In genomic region chr5:134251083-134251482, GRCm38 (mm10) we compare ENCODE assay signal across 24 mouse cellular contexts.
"Had no signal": no experiment of that assay in that cellular context is flagged by ENCODE, and none has a peak within 500 bp of the region (broad histone marks: within the 10 kb centered on the region; RNA-seq: fewer than 3 reads in every experiment).

No protein-coding gene starts in this region.

- H3K9ac ChIP-seq: forebrain, postnatal 0 days; heart, embryonic 13.5 days; heart, embryonic 15.5 days; hindbrain, embryonic 13.5 days; hindbrain, embryonic 15.5 days; kidney, embryonic 15.5 days; limb, embryonic 12.5 days had no signal

- H3K9me3 ChIP-seq: heart, embryonic 13.5 days; heart, embryonic 15.5 days; hindbrain, embryonic 13.5 days; hindbrain, embryonic 15.5 days; kidney, embryonic 15.5 days; limb, embryonic 10.5 days; limb, embryonic 12.5 days had no signal

- ATAC-seq: hindbrain, postnatal 0 days; intestine, embryonic 16.5 days had no signal

- H3K27me3 ChIP-seq: heart, embryonic 13.5 days; heart, embryonic 15.5 days; hindbrain, embryonic 13.5 days; hindbrain, embryonic 15.5 days; kidney, embryonic 15.5 days; limb, embryonic 12.5 days had no signal

- H3K4me3 ChIP-seq: heart, adult 2 months; heart, embryonic 13.5 days; heart, embryonic 15.5 days; hindbrain, embryonic 13.5 days; hindbrain, embryonic 15.5 days; kidney, embryonic 15.5 days; left cerebral cortex, adult 2 months; limb, embryonic 10.5 days; limb, embryonic 12.5 days had no signal

- H3K27ac ChIP-seq: heart, adult 2 months; heart, embryonic 13.5 days; heart, embryonic 15.5 days; hindbrain, embryonic 13.5 days; hindbrain, embryonic 15.5 days; hindbrain, postnatal 0 days; kidney, embryonic 15.5 days; kidney, postnatal 0 days; left cerebral cortex, adult 2 months; limb, embryonic 10.5 days; limb, embryonic 12.5 days had no signal

- DNase-seq: gastrocnemius, postnatal 14 days; gastrocnemius, postnatal 36 days; heart, adult 2 months; heart, postnatal 14 days; heart, postnatal 36 days; kidney, adult 11 months; kidney, adult 2 months; kidney, adult 9 months; kidney, postnatal 25 days; kidney, postnatal 4 days; liver had no signal

- H3K4me1 ChIP-seq: heart, embryonic 13.5 days; heart, embryonic 15.5 days; hindbrain, embryonic 13.5 days; hindbrain, embryonic 15.5 days; kidney, embryonic 15.5 days; limb, embryonic 10.5 days; limb, embryonic 12.5 days had no signal

- H3K4me2 ChIP-seq: heart, embryonic 11.5 days; heart, embryonic 13.5 days; heart, embryonic 15.5 days; hindbrain, embryonic 13.5 days; hindbrain, embryonic 15.5 days; kidney, embryonic 15.5 days; limb, embryonic 12.5 days had no signal
